Mouse (Mus musculus) liver, postnatal 0 days (tissue): ENCODE measurements around the gene Map2k1. TPM values are rescaled to one million over a fixed set of nuclear protein-coding genes. Genes with fewer than 3 reads are reported as not detected.

Source experiments
- ATAC-seq: fragments of 200-750 bp; cut with Nextera tagmentation; 2 replicates; pipeline ENCODE4 v1.8.0; 2017; ENCODE audit warnings: mild to moderate bottlenecking, moderate library complexity
- DNase-seq: peaks from one replicate; pipeline ENCODE4 v3.0.0-alpha.2; 2016
- H3K27ac ChIP-seq: fragments of 300-500 bp; sonication (generic); 2 replicates; pipeline ENCODE4 v1.5.1; 2014; ENCODE audit warnings: antibody characterized with exemption, moderate library complexity, mild to moderate bottlenecking, low read depth
- H3K27me3 ChIP-seq: fragments of 300-500 bp; sonication (generic); 2 replicates; pipeline ENCODE4 v1.6.1; 2014; ENCODE audit warnings: low read length, control low read depth, mixed read lengths; ENCODE audit not compliant: insufficient read depth
- H3K36me3 ChIP-seq: fragments of 300-500 bp; sonication (generic); replicated peaks from 2 replicates; pipeline ENCODE4 v1.6.1; 2014; ENCODE audit warnings: mild to moderate bottlenecking, control low read depth, low read length, moderate library complexity, mixed read lengths; ENCODE audit not compliant: insufficient read depth
- H3K4me1 ChIP-seq: fragments of 300-500 bp; sonication (generic); 2 replicates; pipeline ENCODE4 v1.6.1; 2014; ENCODE audit warnings: antibody characterized with exemption, mild to moderate bottlenecking, control low read depth; ENCODE audit not compliant: insufficient read depth
- H3K4me2 ChIP-seq: fragments of 300-500 bp; sonication (generic); 2 replicates; pipeline ENCODE4 v1.6.1; 2014; ENCODE audit warnings: low read depth, mild to moderate bottlenecking, low read length, moderate library complexity, mixed read lengths
- H3K4me3 ChIP-seq: fragments of 300-500 bp; sonication (generic); 2 replicates; pipeline ENCODE4 v1.5.1; 2014; ENCODE audit warnings: low read depth, low read length
- H3K9ac ChIP-seq: fragments of 300-500 bp; sonication (generic); replicated peaks from 2 replicates; pipeline ENCODE4 v1.6.1; 2014; ENCODE audit warnings: mild to moderate bottlenecking, moderate library complexity
- H3K9me3 ChIP-seq: fragments of 300-500 bp; sonication (generic); 2 replicates; pipeline ENCODE4 v1.6.1; 2016; ENCODE audit warnings: mild to moderate bottlenecking, control low read depth, low read length, mixed read lengths
- CTCF ChIP-seq: sonication (generic); IDR thresholded peaks from 2 replicates; pipeline ENCODE4 v1.5.1; 2016; ENCODE audit warnings: antibody characterized with exemption, low read depth
- EP300 ChIP-seq: IDR thresholded peaks from 2 replicates; pipeline ENCODE4 v1.6.1; 2016; ENCODE audit warnings: antibody characterized with exemption, low read depth, mild to moderate bottlenecking
- WGBS: fragments of 180-500 bp; shearing (Covaris S2); extraction: QIAGEN DNeasy Blood & Tissue Kit; methylation state at CpG from one replicate; pipeline ENCODE4 v1.1.7; 2014; ENCODE audit not compliant: insufficient replicate concordance; 5-methylcytosine and 5-hydroxymethylcytosine counted together
- polyA plus RNA-seq: library from polyadenylated mRNA; unstranded; fragments of >200 nt; fragmentation: Nextera tagmentation; extraction: Ambion mirVana; gene quantifications from 2 replicates; pipeline ENCODE4 v1.2.1, GENCODE M21; 2015

The Map2k1 gene
- polyA plus RNA-seq, 1 experiment from 2014 or later, result 28.9 TPM

DNA sequence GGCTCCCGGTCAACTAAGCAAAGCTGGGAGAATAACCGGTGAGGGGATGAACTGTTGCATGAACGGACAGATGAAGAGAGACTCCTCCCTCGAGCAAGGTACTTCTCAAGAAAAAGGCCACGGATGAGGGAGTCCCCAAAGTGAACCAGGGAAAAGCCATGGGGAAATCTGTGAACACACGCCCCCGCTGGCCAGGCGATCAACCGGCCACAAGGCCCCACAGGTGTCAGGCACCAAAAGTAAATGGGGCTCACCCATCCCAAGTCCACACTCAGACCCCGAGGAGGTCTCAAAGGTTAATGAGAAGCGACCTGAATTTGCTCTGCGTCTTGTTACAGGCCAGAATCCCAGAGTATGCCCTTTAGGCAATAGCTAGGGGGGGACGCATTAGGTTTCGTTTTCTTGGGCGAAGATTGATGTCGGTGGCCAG lies 825 bp downstream of the Map2k1 start:
- H3K27ac ChIP-seq, result peak overlapping the region; percentile 87
- H3K4me2 ChIP-seq, result peak overlapping the region; percentile 96
- DNase-seq (peak; percentile 49), ATAC-seq (0 out of 2 replicates have a peak, but pooled peaks have one; percentile 0)
- peaks cover 23% of the 10 kb centered on the region for H3K4me1 ChIP-seq
- peak overlapping the region; percentile 83 for H3K9ac ChIP-seq
- H3K36me3 ChIP-seq, result no peaks in the 10 kb centered on the region
- no peaks in the 10 kb centered on the region for H3K9me3 ChIP-seq
- no peaks in the 10 kb centered on the region for H3K27me3 ChIP-seq
- no peak for TF ChIP-seq EP300
- no peak for TF ChIP-seq CTCF
- peak overlapping the region; percentile 86 for H3K4me3 ChIP-seq
- WGBS, result 2% methylated on average over 16 of the region's 16 CpGs

- Histone ChIP-seq H3K27ac (no peak overlapping the region), H3K27me3 (no peaks in the 10 kb centered on the region), H3K9me3 (no peaks in the 10 kb centered on the region), H3K4me2 (no peak overlapping the region), H3K9ac (no peak overlapping the region), H3K4me1 (peaks cover 23% of the 10 kb centered on the region), H3K36me3 (peaks cover 3% of the 10 kb centered on the region; the same call in 1 of the 2 replicates), H3K4me3 (no peak overlapping the region)
- TF ChIP-seq CTCF (no peak), EP300 (no peak)
- ATAC-seq (no peak), DNase-seq (no peak)
Measured at GRCm38 (mm10) chr9:64250111-64250730, 3.2 kb downstream of the Map2k1 start.

- Histone ChIP-seq H3K4me1 (peaks cover 23% of the 10 kb centered on the region), H3K9me3 (no peaks in the 10 kb centered on the region), H3K4me2 (no peak overlapping the region), H3K36me3 (peaks cover 6% of the 10 kb centered on the region; the same call in 1 of the 2 replicates), H3K27ac (no peak overlapping the region), H3K27me3 (no peaks in the 10 kb centered on the region), H3K9ac (no peak overlapping the region), H3K4me3 (no peak overlapping the region)
- ATAC-seq, result no peak
- 12% methylated on average over 1 of the region's 1 CpGs for WGBS
- TF ChIP-seq EP300, result no peak
- no peak for DNase-seq
Measured at GRCm38 (mm10) chr9:64249371-64249770, 4.1 kb downstream of the Map2k1 start.

DNA sequence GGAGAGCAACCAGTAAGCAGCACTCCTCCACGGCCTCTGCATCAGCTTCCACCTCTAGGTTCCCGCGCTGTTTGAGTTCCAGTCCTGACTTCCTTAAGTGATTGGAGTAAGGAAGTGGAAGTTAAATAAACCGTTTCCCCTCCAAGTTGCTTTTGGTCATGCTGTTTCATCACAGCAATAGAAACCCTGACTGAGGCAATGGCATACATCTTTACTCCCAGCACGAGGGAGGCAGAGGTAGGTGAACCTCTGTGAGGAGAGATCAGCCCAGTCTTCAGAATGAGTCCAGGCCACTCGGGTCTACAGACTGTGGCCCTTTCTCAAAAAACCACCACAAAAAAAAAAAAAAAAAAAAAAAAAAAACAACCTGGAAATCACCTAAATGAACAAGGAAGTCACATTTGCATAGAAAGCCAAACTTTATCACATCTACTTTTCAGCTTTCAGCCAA lies 11.0 kb downstream of the Map2k1 start:
- DNase-seq (no peak), ATAC-seq (no peak)
- Histone ChIP-seq H3K36me3 (peaks cover 6% of the 10 kb centered on the region; the same call in 1 of the 2 replicates), H3K9ac (no peak overlapping the region), H3K27ac (no peak overlapping the region), H3K27me3 (no peaks in the 10 kb centered on the region), H3K9me3 (no peaks in the 10 kb centered on the region), H3K4me1 (0 out of 2 replicates have a peak, but pooled peaks cover 2% of the 10 kb centered on the region), H3K4me2 (no peak overlapping the region), H3K4me3 (no peak overlapping the region)
- no peak for TF ChIP-seq CTCF
- no peak for TF ChIP-seq EP300
- 34% methylated on average over 6 of the region's 6 CpGs for WGBS

GRCm38 (mm10) chr9:64240681-64241080 lies 12.8 kb downstream of the Map2k1 start:
- no peaks in the 10 kb centered on the region for H3K27me3 ChIP-seq
- no peak overlapping the region for H3K9ac ChIP-seq
- 0 out of 2 replicates have a peak, but pooled peaks cover 2% of the 10 kb centered on the region for H3K4me1 ChIP-seq
- H3K27ac ChIP-seq, result no peak overlapping the region
- H3K4me3 ChIP-seq, result no peak overlapping the region
- H3K36me3 ChIP-seq, result peaks cover 4% of the 10 kb centered on the region; the same call in 1 of the 2 replicates
- no peak overlapping the region for H3K4me2 ChIP-seq
- no peak for ATAC-seq
- no peak for DNase-seq
- TF ChIP-seq EP300 (no peak), CTCF (no peak)
- no peaks in the 10 kb centered on the region for H3K9me3 ChIP-seq
- WGBS, result 48% methylated on average over 8 of the region's 8 CpGs

- no peak overlapping the region for H3K4me3 ChIP-seq
- no peaks in the 10 kb centered on the region for H3K27me3 ChIP-seq
- no peak overlapping the region for H3K4me2 ChIP-seq
- H3K36me3 ChIP-seq, result peaks cover 2% of the 10 kb centered on the region; the same call in 1 of the 2 replicates
- no peak overlapping the region for H3K27ac ChIP-seq
- WGBS, result 66% methylated on average over 2 of the region's 2 CpGs
- H3K9me3 ChIP-seq, result no peaks in the 10 kb centered on the region
- H3K4me1 ChIP-seq, result 0 out of 2 replicates have a peak, but pooled peaks cover 2% of the 10 kb centered on the region
- DNase-seq (no peak), ATAC-seq (no peak)
- no peak for TF ChIP-seq EP300
- no peak for TF ChIP-seq CTCF
- H3K9ac ChIP-seq, result no peak overlapping the region
Measured at GRCm38 (mm10) chr9:64240116-64240515, 13.3 kb downstream of the Map2k1 start.
